Mouse (Mus musculus) heart, adult 2 months (tissue): ENCODE results near the gene Lor.

Experiments used
- CTCF ChIP-seq: fragments of 200-600 bp; IDR thresholded peaks from 2 replicates; pipeline ENCODE4 v1.8.1; 2022; ENCODE audit warnings: antibody characterized with exemption, mild to moderate bottlenecking, moderate library complexity
- POLR2A ChIP-seq: fragments of 200-500 bp; IDR thresholded peaks from 2 replicates; pipeline ENCODE4 v1.6.1; 2011; ENCODE audit warnings: mild to moderate bottlenecking, low read depth, low read length, control low read depth; ENCODE audit not compliant: insufficient read depth

DNA sequence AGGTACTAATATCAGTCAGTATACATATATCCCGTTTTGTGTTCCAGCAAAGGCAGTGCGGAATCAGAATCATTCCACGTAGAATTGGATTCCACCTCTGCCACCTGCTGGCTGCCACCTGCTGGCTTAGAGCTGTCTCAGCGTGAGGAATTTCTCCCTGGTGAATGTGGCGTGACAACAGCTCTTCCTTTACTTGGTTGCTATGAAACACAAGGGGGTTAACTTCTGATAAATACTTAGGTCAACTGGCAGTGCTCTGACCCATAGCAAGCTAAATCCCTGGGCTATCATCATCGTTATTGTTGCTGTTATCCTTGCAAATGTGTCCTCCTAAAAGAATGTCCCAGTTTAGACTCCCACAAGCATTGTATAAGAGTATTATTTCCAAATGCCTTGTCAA is 23.6 kb upstream of the Lor start:
- no peak for TF ChIP-seq POLR2A
- TF ChIP-seq CTCF = peak; percentile 74
